Mouse (Mus musculus): Measurements from ENCODE around the gene Ube2cbp.

Ube2cbp gene

DNA sequence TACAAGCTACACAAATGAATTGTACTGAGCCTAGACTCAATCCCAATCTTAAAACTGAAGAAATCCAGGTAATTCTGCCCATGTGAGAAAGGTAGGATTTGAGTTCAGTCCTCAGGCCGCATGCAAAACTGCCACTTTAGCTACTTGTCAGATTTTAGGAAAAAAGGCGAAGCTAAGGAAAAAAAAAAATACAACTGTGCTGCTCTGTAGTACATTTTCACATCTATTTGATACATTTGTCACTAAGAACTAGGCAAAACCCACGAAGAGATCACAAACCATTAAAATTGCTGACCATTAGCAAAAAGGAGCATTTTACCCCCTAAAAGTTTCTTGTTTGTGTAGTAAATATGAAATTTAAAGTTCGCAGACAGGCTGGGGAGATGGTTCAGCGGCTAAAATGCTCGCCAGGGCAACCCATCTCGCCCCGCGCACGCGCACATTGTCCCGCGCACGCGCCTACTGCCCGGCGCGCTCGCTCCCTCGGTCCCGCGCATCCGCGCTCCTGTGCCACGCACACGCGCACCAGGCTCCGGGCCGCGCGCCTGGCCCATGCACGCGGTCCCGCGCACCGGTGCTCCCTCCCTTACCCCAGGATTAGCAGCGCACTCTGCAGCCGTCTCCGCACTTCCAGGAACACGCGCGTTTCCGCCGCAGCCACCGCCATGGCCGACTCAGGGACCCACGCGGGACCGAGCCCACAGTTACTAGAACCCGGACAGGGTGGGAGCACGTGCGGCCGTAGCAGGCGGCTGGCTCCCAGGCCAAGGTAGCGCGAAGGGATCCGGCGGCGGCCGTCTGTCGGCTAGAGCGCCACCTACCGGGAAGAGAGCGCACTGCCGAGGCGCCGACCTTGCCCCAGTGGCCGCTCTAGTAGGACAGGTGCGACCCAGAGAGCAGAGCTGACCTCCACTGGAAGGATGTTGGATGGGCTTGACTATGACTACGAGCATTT, at the start of gene Ube2cbp:
Gene Ube2cbp, minus strand, starts transcription at position 800 of the 955 bp plus-strand sequence.
- DNase-seq (ENCODE audit: low read depth, low spot score): peak; percentile 64

DNA sequence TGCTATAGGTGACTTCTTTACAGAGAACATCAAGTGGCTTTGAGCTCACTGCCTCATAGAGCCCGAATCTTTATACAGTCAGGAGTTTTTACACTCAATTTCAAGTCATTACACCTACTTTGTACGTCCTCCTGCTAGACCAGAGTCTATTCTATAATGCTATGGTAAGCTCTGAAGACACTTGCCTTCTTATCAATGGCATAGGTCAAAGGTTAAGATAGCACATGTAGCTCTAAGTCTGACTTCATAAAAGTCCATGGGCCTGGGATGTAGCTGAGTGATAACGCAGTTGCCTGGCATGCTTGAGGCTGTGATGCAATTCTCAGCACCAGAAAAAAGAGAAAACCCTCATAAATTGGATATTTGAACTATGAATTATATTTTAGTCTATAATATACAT, 49.6 kb upstream of the Ube2cbp start:
- DNase-seq (ENCODE audit: low read depth, low spot score): no peak

- no peak for DNase-seq (ENCODE audit: low read depth, low spot score)
These were observed 49.0 kb upstream of the Ube2cbp start for GRCm38 (mm10) chr9:86513733-86514132.

DNA sequence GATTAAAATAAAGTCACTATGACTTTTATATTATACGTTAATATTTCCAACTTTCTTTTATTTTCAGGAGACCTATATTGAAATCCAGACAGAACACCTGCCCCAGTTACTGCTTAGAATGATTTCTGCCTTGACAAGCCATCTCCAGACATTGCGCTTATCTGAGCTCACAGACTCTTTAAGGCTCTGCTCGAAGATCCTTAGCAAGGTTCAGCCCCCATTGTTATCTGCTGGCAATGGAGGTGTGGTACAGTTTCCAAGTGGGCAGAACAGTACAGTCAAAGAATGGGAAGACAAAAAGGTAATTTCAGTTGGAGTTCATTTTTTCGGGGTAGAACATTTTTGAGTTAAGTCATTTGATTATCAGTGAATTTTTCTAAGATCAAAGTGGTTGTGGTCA, 42.7 kb upstream of the Ube2cbp start:
- no peak for DNase-seq (ENCODE audit: low read depth, low spot score)

- DNase-seq (ENCODE audit: low read depth, low spot score): no peak
These were observed 34.3 kb upstream of the Ube2cbp start for GRCm38 (mm10) chr9:86499083-86499482.

- DNase-seq (ENCODE audit: low read depth, low spot score): no peak
These were observed 31.5 kb upstream of the Ube2cbp start for GRCm38 (mm10) chr9:86496261-86496660.

- no peak for DNase-seq (ENCODE audit: low read depth, low spot score)
These were observed 27.0 kb upstream of the Ube2cbp start for GRCm38 (mm10) chr9:86491740-86492139.

DNA sequence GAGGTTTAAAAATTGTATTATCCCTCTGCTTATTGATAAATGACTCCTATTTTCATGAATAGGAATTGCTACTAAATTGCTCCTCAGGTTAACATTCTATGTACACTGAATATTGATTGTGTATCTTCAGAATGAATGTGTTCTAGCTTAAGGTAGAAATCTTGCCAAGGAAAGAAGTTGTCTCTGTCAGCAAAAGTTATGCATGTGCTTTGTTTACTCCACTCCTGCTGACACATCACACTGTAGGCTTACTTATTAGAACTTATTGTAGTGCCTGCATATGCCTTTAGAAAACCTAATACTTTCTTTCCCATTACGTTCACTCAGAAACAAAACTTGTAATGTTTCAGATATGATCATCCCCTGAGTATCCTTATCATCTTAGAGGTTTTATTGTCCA, 17.5 kb upstream of the Ube2cbp start:
- DNase-seq (ENCODE audit: low read depth, low spot score): no peak

DNA sequence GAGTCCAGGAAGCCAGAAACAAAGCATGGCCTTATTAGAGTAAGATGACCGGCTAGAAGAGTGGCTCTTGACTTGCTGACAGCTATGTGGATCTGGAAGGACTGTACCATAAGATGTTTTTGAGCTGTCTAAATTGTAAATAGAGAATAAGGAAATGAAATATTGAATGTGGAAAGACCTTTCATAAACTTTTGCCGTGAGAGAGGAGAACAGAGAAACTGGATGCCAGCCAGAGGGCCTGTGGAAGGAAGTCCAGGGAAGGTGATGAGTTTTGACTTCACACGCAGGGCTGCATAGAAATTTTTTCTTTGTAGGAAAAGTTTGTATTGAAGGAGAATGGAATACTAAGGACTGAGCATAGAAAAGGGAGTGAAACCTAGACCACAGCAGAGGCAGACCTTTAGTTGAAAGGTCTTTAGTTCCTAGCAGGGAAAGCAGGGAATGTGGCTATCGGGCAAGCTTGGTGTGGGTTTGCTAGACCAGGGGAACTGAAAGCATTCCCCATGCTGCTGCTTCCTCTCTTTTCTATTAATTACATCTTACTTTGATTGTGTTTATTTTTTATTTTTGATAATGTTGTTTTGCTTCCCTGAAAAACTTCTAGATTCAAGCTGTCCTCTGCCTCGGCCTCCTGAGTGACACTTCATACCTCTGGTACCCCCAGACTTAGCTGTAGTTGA, 13.8 kb upstream of the Ube2cbp start:
- no peak for DNase-seq (ENCODE audit: low read depth, low spot score)

GRCm38 (mm10) chr9:86476763-86477162, 12.0 kb upstream of the Ube2cbp start:
- DNase-seq (ENCODE audit: low read depth, low spot score): no peak

GRCm38 (mm10) chr9:86475956-86476355, 11.2 kb upstream of the Ube2cbp start:
- DNase-seq (ENCODE audit: low read depth, low spot score): no peak

GRCm38 (mm10) chr9:86466990-86467870, 2.5 kb upstream of the Ube2cbp start, which contains the start of gene Dop1a:
Dop1a (plus strand) TSS chr9:86467154.
- DNase-seq (ENCODE audit: low read depth, low spot score): peak; percentile 76

DNA sequence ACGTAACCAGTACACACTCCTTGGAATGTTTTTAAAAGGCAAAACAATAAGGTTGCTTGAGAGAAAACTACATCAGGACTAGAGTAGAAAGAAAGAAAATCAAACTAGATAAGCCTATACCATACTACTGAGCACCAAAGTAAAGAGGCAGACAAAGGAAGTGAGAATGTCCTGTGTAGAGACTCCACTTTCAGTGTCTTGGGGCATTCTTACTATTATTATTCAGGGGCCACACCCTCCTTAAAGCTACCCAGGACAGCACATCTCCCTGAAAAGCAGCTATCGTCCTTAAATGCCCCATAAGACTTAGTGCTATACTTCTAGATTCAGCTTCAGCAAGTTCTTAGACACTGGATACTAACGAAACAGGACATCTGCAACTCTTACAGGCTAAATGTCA, 11.1 kb downstream of the Ube2cbp start:
- no peak for DNase-seq (ENCODE audit: low read depth, low spot score)

DNA sequence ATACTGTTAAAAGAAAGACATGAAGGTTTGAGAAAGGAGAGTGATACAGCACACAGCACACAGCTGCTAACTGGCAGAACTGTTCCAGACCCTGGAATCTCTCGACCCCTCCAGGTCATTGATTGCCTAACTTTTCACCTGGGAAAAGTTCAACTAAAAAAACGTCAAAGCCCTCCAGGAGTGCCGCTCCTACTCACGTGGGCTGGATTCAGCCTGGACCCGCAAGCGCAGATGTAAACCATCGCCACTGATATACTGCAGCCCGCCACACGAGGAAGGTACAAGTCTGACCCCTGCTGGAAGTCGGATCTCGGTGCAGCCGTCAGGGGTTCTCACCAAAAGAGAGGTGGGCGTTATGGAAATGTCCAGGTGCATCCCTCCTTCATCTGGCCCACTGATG, 13.1 kb downstream of the Ube2cbp start:
- peak; percentile 52 for DNase-seq (ENCODE audit: low read depth, low spot score)

DNA sequence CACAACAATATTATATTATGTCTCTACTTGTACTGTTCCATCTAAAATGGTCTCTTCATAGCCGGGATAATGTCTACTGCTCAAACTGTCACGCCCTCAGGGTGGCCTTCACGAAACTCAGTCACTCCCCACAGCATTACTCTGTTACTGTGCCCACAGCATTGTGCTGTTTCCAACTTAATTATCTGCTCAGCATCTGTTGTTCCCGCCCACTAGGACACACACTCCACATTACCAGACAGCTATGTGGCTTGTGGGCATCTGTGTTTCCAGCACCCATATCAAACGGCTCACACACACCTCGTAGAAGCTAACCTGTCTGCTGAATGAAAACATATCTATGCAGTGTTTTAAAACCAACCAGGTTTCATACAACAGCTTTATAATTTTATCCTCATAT, 13.7 kb downstream of the Ube2cbp start:
- no peak for DNase-seq (ENCODE audit: low read depth, low spot score)

GRCm38 (mm10) chr9:86449581-86449980, 15.2 kb downstream of the Ube2cbp start:
- peak; percentile 54 for DNase-seq (ENCODE audit: low read depth, low spot score)

- no peak for DNase-seq (ENCODE audit: low read depth, low spot score)
These were observed 17.3 kb downstream of the Ube2cbp start for GRCm38 (mm10) chr9:86447431-86447830.

- DNase-seq (ENCODE audit: low read depth, low spot score): no peak
These were observed 17.9 kb downstream of the Ube2cbp start for GRCm38 (mm10) chr9:86446847-86447246.

DNA sequence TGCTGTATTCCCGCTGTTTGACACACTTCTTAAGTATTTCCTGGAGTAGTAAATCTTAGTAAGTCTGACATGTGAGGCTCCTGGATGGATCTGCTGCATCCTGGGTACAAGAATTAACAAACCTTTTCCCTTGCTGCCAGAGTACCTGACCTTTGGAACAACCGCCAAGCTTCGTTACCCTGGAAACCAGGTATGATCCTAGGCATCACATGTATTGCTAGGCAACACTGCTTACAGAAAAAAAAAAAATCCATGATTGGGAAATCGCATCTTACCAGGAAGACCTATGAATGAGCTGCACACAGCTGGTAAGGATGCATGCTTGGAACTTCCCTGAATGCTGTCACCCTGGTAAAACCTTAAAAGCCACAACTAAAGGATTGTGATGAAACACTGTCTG, 22.5 kb downstream of the Ube2cbp start:
- DNase-seq (ENCODE audit: low read depth, low spot score): no peak

GRCm38 (mm10) chr9:86438337-86439009, 26.3 kb downstream of the Ube2cbp start:
- no peak for DNase-seq (ENCODE audit: low read depth, low spot score)

DNA sequence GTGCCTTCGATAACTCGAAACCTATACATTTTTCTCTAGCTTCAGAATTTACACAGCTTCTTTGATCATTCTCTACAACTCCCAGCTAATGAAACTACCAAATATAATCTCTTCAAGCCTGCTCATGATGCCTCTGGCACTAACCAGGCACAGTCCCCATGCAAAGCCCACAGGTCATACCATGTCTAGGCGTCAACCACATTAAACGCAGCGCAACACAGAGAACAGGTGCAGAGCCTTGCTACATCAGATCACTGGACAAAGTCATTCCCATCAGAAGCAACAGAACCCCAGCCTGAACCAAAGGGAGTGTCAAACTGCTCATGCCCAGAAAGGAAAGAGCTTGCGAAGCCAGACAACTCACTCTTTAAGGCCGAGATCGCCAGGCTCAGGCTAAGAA, 28.1 kb downstream of the Ube2cbp start:
- no peak for DNase-seq (ENCODE audit: low read depth, low spot score)

Data from WW6 (cell line).